Mouse (Mus musculus) liver, embryonic 15.5 days (tissue): Measurements from ENCODE around the gene Arhgap18. TPM values are rescaled to one million over a fixed set of nuclear protein-coding genes. Genes with fewer than 3 reads are reported as not detected.

Experiments used
- ATAC-seq: fragments of 200-750 bp; cut with Nextera tagmentation; 2 replicates; pipeline ENCODE4 v1.8.0; 2017; ENCODE audit warnings: moderate number of reproducible peaks, mild to moderate bottlenecking, moderate library complexity; ENCODE audit not compliant: insufficient read depth
- H3K27ac ChIP-seq: fragments of 300-500 bp; sonication (generic); replicated peaks from 2 replicates; pipeline ENCODE4 v1.5.1; 2015; ENCODE audit warnings: mild to moderate bottlenecking, inconsistent platforms
- H3K27me3 ChIP-seq: fragments of 300-500 bp; sonication (generic); 2 replicates; pipeline ENCODE4 v1.6.1; 2015; ENCODE audit warnings: mild to moderate bottlenecking, inconsistent platforms
- H3K36me3 ChIP-seq: fragments of 300-500 bp; sonication (generic); replicated peaks from 2 replicates; pipeline ENCODE4 v1.6.1; 2015; ENCODE audit warnings: moderate library complexity, mild to moderate bottlenecking, inconsistent platforms
- H3K4me1 ChIP-seq: fragments of 300-500 bp; sonication (generic); replicated peaks from 2 replicates; pipeline ENCODE4 v1.6.1; 2015; ENCODE audit warnings: inconsistent platforms
- H3K4me2 ChIP-seq: fragments of 300-500 bp; sonication (generic); 2 replicates; pipeline ENCODE4 v1.6.1; 2015; ENCODE audit warnings: moderate library complexity, mild to moderate bottlenecking, inconsistent platforms
- H3K4me3 ChIP-seq: fragments of 300-500 bp; sonication (generic); replicated peaks from 2 replicates; pipeline ENCODE4 v1.5.1; 2015; ENCODE audit warnings: mild to moderate bottlenecking, inconsistent platforms
- H3K9ac ChIP-seq: fragments of 300-500 bp; sonication (generic); 2 replicates; pipeline ENCODE4 v1.6.1; 2015; ENCODE audit warnings: moderate library complexity, mild to moderate bottlenecking, inconsistent platforms
- H3K9me3 ChIP-seq: fragments of 300-500 bp; sonication (generic); replicated peaks from 2 replicates; pipeline ENCODE4 v1.6.1; 2016; ENCODE audit warnings: inconsistent platforms
- WGBS: fragments of 180-500 bp; shearing (Covaris S2); methylation state at CpG from one replicate; pipeline ENCODE4 v1.1.7; 2015; ENCODE audit warnings: mixed read lengths; ENCODE audit not compliant: insufficient replicate concordance; 5-methylcytosine and 5-hydroxymethylcytosine counted together
- polyA plus RNA-seq: library from polyadenylated mRNA; unstranded; fragments of >200 nt; fragmentation: Nextera tagmentation; extraction: Ambion mirVana; gene quantifications from 2 replicates; pipeline ENCODE4 v1.2.1, GENCODE M21; 2015

The Arhgap18 gene
- polyA plus RNA-seq, 1 experiment from 2014 or later = 7.2 TPM

DNA sequence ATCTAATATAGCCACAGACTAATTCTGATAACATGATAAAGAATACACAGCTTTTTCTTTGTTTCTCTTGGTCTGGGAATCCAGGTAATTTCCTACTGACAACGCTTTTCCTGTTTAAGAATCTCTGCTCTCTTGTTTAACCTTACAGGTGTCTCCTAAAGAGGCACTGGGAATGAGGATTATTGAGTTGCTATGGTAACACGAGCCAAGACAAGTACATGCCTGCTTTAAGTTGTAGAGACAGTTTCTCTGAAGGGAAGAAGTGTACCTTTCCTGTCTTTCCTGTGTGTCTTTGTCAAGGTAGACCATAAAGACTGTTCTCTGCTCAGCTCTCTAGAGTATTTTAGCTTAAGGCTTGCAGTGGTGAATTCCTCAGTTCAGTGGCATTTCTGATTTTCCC, 117.6 kb downstream of the Arhgap18 start:
- Histone ChIP-seq H3K4me3 (no peak overlapping the region), H3K4me2 (no peak overlapping the region), H3K27ac (no peak overlapping the region), H3K4me1 (no peaks in the 10 kb centered on the region), H3K27me3 (no peaks in the 10 kb centered on the region), H3K9me3 (no peaks in the 10 kb centered on the region), H3K9ac (no peak overlapping the region), H3K36me3 (no peaks in the 10 kb centered on the region)
- no peak for ATAC-seq
- 61% methylated on average over 2 of the region's 2 CpGs for WGBS

DNA sequence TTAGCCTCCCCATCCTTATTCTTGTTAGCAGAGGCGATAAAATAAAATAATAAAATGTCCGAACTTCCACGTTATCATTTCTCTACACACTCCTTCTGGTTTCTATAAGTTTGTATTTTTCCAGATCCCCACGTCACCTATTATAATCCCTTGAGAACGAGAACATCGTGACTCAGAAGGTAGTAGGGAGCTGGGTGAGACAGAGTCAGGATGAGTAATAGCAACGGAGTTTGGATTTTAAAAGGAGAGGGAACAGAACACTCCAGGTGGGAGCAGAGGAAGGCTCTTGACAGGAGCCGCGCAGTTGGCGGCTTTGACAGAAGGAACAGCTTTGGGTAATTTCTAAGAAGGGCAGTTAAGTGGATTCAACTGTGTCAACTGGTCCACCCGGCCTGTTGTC, 124.1 kb downstream of the Arhgap18 start:
- Histone ChIP-seq H3K4me2 (no peak overlapping the region), H3K4me1 (no peaks in the 10 kb centered on the region), H3K27ac (no peak overlapping the region), H3K9me3 (no peaks in the 10 kb centered on the region), H3K27me3 (no peaks in the 10 kb centered on the region), H3K4me3 (no peak overlapping the region), H3K9ac (no peak overlapping the region), H3K36me3 (no peaks in the 10 kb centered on the region)
- 70% methylated on average over 11 of the region's 11 CpGs for WGBS
- ATAC-seq = no peak

DNA sequence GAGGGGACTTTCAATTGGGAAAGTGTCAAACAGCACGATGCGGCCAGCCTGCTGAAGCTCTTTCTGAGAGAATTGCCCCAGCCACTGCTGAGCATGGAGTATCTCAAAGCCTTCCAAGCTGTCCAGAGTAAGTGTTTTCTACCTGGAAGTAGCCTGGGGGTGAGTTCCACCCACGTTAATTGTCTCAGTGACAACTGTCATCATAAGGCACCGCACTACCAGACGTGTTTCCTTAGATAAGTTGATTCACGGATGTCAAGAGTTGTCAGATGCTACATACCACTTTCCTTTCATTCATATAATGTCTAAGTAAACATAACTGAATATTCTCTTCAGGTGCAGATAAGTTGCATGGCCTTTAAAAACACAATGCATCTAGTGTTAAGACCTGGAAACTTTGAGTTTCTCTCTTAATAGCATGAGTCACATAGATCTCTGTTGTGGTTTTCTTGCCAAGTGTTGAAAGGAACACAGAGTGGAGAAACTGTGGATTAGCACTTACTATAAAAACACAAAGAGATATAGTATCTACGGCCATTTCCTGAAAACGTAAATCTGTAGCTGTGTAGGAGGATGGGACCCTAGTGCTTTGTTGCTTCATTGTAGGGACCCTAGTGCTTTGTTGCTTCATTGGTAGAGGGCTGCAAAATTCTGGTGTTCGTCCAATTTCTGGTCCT, 125.8 kb downstream of the Arhgap18 start:
- no peak for ATAC-seq
- no peak overlapping the region for H3K4me3 ChIP-seq
- H3K9me3 ChIP-seq = no peaks in the 10 kb centered on the region
- H3K4me1 ChIP-seq = no peaks in the 10 kb centered on the region
- no peaks in the 10 kb centered on the region for H3K27me3 ChIP-seq
- no peaks in the 10 kb centered on the region for H3K36me3 ChIP-seq
- 51% methylated on average over 9 of the region's 9 CpGs for WGBS
- H3K9ac ChIP-seq = no peak overlapping the region
- no peak overlapping the region for H3K4me2 ChIP-seq
- no peak overlapping the region for H3K27ac ChIP-seq

DNA sequence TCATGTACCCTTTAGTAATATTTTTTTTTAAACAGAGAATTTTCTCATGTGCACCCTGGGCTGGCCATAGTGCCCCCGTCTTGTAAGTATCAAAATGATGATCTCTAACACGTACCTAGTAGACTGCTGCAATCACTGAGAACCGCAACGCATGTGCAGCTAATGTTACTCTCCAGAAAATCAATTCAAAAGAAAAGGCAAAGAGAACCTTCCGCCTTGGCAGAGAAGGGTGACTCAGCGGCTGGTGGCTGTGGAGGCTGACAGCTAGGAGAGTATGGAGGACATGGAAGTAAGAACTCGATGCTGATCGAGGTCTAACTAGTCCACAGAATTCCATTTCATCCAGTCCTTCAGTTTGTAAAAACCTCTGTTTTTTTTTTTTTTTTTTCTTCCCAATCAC, 131.7 kb downstream of the Arhgap18 start:
- Histone ChIP-seq H3K4me3 (no peak overlapping the region), H3K27me3 (no peaks in the 10 kb centered on the region), H3K4me2 (no peak overlapping the region), H3K4me1 (no peaks in the 10 kb centered on the region), H3K27ac (no peak overlapping the region), H3K9ac (no peak overlapping the region), H3K36me3 (no peaks in the 10 kb centered on the region), H3K9me3 (no peaks in the 10 kb centered on the region)
- WGBS = 68% methylated on average over 8 of the region's 8 CpGs
- ATAC-seq = no peak

DNA sequence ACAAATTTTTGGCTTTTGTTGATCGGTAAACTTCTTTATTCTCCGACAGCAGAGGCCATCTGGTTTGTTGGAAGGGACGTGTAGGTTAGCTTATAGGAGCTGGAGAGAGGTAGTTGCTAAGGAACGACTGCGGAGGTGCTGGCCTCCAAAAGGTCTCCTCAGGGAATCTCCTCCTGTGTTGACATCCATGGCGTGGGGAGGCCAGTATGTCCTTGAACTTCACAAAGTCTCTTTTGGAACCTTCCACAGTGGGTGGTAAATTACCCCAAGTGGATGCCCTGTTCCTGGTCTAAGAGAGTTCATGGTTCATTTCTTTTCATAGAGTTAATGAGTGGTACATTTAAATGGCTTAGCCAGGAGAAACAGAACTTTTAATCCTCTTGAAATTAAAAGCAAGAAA, 136.0 kb downstream of the Arhgap18 start:
- no peak overlapping the region for H3K4me2 ChIP-seq

DNA sequence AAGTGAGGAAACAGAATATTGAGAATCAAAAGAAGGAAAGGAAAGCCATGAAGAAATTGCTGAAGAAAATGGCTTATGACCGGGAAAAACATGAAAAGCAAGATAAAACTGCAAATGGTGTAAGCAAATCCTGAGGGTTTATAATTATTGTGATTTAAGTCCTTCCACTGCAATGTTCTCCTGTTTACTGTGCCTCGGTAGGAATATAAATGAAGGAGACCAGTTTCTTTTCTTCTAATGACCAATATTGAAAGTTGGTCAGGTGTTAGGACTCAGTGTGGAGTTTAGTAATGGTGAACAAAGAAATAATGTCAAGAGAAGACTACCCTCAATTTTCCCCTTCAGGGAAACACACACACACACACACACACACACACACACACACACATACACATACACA, 136.5 kb downstream of the Arhgap18 start:
- Histone ChIP-seq H3K4me1 (no peaks in the 10 kb centered on the region), H3K27me3 (no peaks in the 10 kb centered on the region), H3K4me3 (no peak overlapping the region), H3K9me3 (no peaks in the 10 kb centered on the region), H3K9ac (no peak overlapping the region), H3K4me2 (no peak overlapping the region), H3K27ac (no peak overlapping the region), H3K36me3 (no peaks in the 10 kb centered on the region)
- 60% methylated on average over 2 of the region's 2 CpGs for WGBS
- ATAC-seq = no peak

More for the DNA sequence above, 136.0 kb downstream of the Arhgap18 start:
- Histone ChIP-seq H3K27ac (no peak overlapping the region), H3K27me3 (no peaks in the 10 kb centered on the region), H3K9me3 (no peaks in the 10 kb centered on the region), H3K4me3 (no peak overlapping the region), H3K36me3 (no peaks in the 10 kb centered on the region), H3K4me1 (no peaks in the 10 kb centered on the region), H3K9ac (no peak overlapping the region)
- ATAC-seq = no peak
- WGBS = 61% methylated on average over 6 of the region's 6 CpGs

DNA sequence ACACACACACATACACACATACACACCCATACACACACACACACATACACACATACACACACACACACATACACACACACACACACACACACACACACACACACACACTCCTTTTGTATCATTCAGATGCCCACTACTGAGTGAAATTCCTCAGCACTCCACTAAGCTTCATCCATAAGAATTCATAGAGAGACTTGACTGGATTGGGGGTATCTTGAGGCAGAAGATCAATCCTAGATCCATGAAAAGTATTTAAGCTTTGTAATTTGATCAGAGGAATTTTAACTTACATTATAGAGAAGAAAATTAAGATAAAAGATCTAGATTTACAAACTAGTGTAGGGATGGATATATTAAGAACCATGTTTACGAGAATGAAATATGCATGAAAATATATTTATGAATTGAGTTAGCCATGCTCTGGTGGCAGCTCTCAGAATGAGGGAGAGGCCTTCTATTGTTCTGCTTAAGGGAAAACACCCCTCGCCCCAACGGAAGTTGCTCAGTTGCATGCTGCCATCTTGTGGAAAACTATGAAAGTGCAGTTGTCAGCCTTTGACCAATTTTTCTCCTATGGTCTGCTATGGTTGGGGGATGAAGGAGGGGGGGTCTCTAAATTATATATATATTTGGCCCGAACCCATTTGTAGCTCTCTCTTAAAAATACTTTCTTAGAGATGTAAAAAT, 137.2 kb downstream of the Arhgap18 start:
- Histone ChIP-seq H3K27ac (no peak overlapping the region), H3K4me3 (no peak overlapping the region), H3K36me3 (no peaks in the 10 kb centered on the region), H3K9me3 (no peaks in the 10 kb centered on the region), H3K4me1 (no peaks in the 10 kb centered on the region), H3K9ac (no peak overlapping the region), H3K4me2 (no peak overlapping the region), H3K27me3 (no peaks in the 10 kb centered on the region)
- no peak for ATAC-seq
- WGBS = 8% methylated on average over 4 of the region's 4 CpGs

DNA sequence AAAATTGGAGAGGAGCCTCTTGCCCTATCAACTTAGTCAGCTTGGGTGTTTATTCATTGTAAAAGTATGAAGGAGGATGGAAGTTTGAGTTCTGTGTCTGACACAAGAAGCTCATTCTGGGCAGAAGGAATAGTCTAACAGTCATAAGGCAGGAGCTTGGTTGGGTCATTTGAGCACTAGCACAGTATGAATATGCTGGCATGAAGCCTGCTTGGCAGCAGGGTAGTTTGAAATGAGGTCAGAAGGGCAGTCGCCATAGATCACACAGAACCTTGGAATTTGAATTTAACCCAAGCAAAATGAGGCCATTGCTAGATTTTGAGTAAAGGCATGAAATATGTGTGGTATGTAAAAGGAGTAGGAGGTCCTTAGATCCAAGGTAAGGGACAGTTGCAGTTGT, 139.9 kb downstream of the Arhgap18 start:
- Histone ChIP-seq H3K9ac (no peak overlapping the region), H3K27ac (no peak overlapping the region), H3K36me3 (no peaks in the 10 kb centered on the region), H3K4me3 (no peak overlapping the region), H3K9me3 (no peaks in the 10 kb centered on the region), H3K27me3 (no peaks in the 10 kb centered on the region), H3K4me1 (no peaks in the 10 kb centered on the region), H3K4me2 (no peak overlapping the region)
- WGBS = 74% methylated on average over 1 of the region's 1 CpGs
- no peak for ATAC-seq

DNA sequence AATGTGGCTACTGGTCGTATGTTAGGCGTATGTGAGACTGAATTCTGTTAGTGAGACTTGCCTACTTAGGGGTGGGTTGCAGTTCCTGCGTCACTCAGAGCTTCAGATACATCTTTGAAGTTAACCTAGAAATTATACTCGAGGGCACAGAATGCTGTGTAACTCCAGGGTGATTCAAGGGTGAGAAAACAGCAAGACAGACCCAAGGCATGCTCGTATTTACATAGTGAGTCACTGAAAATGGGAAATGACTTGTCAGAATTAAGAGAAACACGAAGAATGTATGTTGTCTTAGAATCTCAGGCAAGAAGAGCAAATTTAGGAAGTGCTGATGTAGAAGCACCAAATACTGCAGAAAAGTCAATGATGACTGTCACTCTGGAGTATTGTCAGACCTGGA, 142.5 kb downstream of the Arhgap18 start:
- no peak overlapping the region for H3K27ac ChIP-seq
- H3K27me3 ChIP-seq = no peaks in the 10 kb centered on the region
- H3K9ac ChIP-seq = no peak overlapping the region
- no peaks in the 10 kb centered on the region for H3K4me1 ChIP-seq
- no peaks in the 10 kb centered on the region for H3K9me3 ChIP-seq
- H3K4me2 ChIP-seq = no peak overlapping the region
- 48% methylated on average over 6 of the region's 6 CpGs for WGBS
- no peak for ATAC-seq
- no peaks in the 10 kb centered on the region for H3K36me3 ChIP-seq
- no peak overlapping the region for H3K4me3 ChIP-seq

DNA sequence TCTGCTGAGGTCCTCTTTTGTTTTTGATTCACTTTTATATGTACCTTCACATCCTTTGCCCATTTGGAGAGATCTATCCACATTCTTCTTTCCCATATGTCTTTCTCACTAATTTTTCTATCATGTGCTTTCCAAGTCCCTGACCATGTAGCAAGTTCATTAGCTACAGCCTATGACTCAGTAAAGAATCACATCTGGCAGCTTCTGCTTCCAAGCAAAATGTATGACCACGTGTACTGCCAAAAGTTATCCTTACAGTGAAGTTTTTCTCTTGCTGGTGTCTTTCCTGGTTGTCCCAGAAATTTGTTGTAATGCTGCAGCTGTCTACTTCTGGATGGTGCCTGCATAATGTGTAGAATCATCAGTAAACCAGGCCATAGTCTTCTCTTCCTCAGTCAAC, 147.2 kb downstream of the Arhgap18 start:
- H3K9ac ChIP-seq = no peak overlapping the region
- H3K27me3 ChIP-seq = no peaks in the 10 kb centered on the region
- no peaks in the 10 kb centered on the region for H3K36me3 ChIP-seq
- 56% methylated on average over 1 of the region's 1 CpGs for WGBS
- no peak for ATAC-seq
- no peaks in the 10 kb centered on the region for H3K4me1 ChIP-seq
- no peaks in the 10 kb centered on the region for H3K9me3 ChIP-seq
- H3K4me2 ChIP-seq = no peak overlapping the region
- H3K27ac ChIP-seq = no peak overlapping the region
- H3K4me3 ChIP-seq = no peak overlapping the region

DNA sequence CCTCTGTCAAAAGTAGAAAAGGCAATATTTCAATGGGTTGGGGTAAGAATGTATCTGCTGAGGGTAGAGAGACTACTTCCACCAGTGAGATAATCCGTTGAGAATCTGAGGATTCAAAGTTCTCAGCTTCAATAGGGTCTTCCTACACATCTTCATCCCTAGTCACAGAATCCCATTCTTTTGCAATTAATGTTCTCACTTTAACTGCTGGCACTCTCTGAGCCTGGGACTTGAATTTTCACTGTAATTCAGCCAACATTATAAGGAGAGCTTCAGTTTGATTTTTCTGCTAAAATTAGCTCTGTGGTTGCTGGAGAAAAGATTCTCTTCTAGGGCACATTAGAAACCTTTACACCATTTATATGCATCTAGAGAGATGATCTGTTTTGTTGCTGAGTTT, 150.6 kb downstream of the Arhgap18 start:
- H3K4me1 ChIP-seq = no peaks in the 10 kb centered on the region
- H3K4me3 ChIP-seq = no peak overlapping the region
- no peak overlapping the region for H3K4me2 ChIP-seq
- H3K27me3 ChIP-seq = no peaks in the 10 kb centered on the region
- H3K9me3 ChIP-seq = no peaks in the 10 kb centered on the region
- 65% methylated on average over 1 of the region's 1 CpGs for WGBS
- H3K27ac ChIP-seq = no peak overlapping the region
- H3K9ac ChIP-seq = no peak overlapping the region
- no peak for ATAC-seq
- no peaks in the 10 kb centered on the region for H3K36me3 ChIP-seq

DNA sequence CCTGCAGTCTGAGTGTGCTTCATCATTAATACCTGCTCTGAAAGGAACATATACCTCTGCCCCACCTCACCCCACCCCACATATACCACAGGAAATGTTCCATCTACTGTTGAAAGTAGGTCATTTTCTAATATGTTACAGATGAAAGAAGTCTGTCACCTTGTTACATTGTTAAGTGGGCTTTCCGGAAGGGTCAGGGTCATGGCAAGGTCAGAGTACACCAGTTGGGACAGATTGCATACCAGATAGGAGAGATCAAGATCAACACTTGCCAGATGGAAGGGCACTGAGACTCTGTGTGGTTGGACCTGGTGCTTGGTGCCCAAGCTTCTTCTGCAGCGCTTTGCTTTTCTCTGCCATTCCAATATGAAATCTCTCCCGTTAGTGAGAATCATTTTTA, 158.0 kb downstream of the Arhgap18 start:
- no peak overlapping the region for H3K4me2 ChIP-seq
- no peaks in the 10 kb centered on the region for H3K36me3 ChIP-seq
- H3K4me3 ChIP-seq = no peak overlapping the region
- ATAC-seq = no peak
- H3K9ac ChIP-seq = no peak overlapping the region
- H3K9me3 ChIP-seq = no peaks in the 10 kb centered on the region
- H3K27me3 ChIP-seq = no peaks in the 10 kb centered on the region
- 62% methylated on average over 3 of the region's 3 CpGs for WGBS
- H3K4me1 ChIP-seq = 0 out of 2 replicates have a peak, but pooled peaks cover 5% of the 10 kb centered on the region
- H3K27ac ChIP-seq = no peak overlapping the region
